Mouse (Mus musculus) c-Kit-positive CD71-positive TER-119-negative erythroid progenitor cells, embryonic 14.5 days (primary cell): ENCODE measurements around the gene Pphln1.

Experiments used
- DNase-seq: peaks from one replicate; pipeline ENCODE4 v3.0.0-alpha.2; 2013; ENCODE audit warnings: low read depth

Gene Pphln1

DNA sequence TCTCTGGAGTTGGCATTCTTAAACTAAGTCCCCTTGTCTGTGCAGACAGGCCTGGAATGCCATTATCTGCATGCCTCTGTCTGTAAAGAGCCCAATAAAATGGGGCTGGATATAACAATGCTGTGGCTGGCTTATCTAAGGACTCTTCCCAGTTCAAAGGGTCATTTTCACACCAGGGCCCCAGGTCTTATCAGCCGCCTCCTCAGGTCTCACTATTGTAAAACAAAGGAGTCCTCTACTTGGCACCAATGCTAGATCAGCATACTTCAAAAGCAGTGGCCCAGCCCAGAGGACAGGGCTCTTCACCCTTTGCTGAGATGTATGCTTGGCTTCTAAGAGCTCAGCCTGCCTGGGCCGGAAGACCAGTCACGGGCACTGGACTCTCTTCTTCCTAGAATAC, 141.3 kb downstream of the Pphln1 start:
- DNase-seq: no peak
